Mouse (Mus musculus): ENCODE measurements around the gene 1700025F22Rik. TPM values are rescaled to one million over a fixed set of nuclear protein-coding genes. Genes with fewer than 3 reads are reported as not detected.
"Not testable (repeated sequence)": the region's sequence is repeated elsewhere in the genome, so short reads cannot be mapped to it uniquely, and the experiment has no call there.

1700025F22Rik gene
- total RNA-seq (2021): not detected
- long read RNA-seq, experiment 1: 0 reads
- long read RNA-seq, experiment 2: 0 reads

DNA sequence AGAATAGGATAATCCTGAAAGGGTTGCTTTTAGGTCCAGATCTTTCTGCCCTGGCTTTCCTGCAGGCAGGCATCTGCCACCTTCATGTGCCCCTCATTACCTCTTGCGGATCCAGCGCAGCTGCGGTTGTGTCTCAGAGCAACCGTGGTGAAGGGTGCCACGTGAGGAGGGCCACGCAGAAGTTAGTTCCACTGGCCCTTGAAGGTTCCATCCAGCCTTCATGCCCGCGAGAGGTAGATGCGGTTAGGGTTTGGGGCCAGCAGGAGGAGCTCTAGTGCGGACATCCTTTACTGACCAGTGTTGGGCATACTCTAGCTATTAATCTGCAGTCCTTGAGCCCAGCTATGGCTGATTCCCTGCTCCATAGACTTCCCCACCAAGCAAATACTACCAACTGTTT is at the start of gene 1700025F22Rik:
Gene 1700025F22Rik, minus strand, starts transcription at position 149 of the 400 bp plus-strand sequence.
- no peak for DNase-seq (ENCODE audit: low spot score in 2 of 2)

DNA sequence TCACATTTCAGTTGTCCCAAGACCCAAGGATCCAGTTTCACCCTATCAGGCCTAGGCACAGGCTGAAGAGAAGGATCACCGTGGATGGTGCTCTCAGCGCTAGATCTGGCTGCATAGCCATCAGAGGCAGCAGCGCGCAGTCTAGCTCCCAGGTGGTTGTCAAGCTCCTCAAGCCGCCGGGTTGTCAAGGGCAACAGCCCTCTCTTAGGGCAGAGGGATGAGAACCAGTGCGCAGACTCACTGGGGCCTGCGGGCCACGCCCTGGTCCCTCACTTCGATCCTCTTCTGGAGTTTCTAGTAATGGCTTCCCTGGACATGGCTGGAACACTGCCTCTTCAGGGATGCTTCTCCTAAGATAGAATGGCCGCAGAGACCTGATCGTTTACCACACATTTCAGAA is 31.4 kb upstream of the 1700025F22Rik start, which contains the start of gene Ms4a13:
Gene Ms4a13, minus strand, starts transcription at position 192 of the 400 bp plus-strand sequence.
- DNase-seq (ENCODE audit: low spot score in 2 of 2): no peak

- no peak for DNase-seq (ENCODE audit: low spot score in 2 of 2)
Measured at GRCm38 (mm10) chr19:11192552-11192951, 27.4 kb upstream of the 1700025F22Rik start.

DNA sequence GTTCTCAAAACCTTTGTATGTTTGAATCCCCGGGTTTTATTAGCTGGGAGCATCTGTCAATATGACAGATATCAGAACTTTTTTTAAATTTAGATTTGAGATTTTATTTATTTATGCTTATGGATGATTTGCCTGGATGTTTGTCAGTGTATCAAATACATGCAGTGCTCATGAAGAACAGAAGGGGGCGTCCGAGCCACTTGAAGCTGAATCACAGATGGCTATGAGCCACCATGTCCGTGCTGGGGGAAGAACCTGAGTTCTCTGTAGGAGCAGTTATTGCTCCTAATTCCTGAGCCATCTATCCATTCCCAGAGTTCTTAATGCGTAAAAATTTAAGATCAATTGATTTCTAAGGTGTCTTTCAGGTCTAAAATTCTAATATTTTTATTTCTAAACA is 19.0 kb upstream of the 1700025F22Rik start:
- peak in 1 of 2 experiments; percentile 6 for DNase-seq (ENCODE audit: low spot score in 2 of 2)

GRCm38 (mm10) chr19:11177464-11177863 is 12.3 kb upstream of the 1700025F22Rik start:
- no peak for DNase-seq (ENCODE audit: low spot score in 2 of 2)

DNA sequence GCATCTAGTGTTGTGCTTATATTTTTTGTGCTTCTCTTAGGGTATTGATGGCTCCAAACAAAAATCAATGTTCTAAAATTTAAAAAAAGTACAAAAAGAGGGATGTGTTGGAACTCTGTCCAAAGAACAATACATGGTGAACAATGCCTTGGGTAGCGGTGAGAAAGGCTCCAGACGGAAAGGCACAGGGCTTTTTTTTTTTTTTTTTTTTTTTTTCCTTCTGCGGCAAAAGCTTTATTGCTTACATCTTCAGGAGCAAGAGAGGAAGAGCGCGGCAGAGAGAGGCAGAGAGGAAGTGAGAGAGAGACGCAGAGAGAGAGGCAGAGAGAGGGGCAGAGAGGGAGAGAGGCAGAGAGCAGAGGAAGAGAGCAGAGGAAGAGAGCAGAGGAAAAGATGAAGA is 7.2 kb downstream of the 1700025F22Rik start:
- DNase-seq (ENCODE audit: low spot score in 2 of 2): not testable (repeated sequence)

DNA sequence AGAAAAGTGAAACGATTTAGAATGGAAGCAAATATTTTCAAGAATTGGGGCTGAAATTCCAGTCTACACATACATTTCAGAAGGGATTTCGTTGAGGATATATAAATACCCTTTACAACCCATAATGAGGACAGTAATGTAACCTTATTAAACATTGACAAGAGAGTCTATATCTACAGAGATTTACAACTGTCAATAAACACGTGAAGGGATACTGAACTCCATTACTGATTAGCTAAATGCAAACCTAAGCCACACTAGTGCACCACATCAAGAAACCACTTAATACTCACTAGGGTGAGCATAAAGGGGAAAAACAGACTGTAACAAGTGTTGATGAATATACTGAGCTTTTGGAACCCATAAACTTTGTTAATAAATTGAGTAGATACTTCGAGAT is 29.8 kb downstream of the 1700025F22Rik start:
- DNase-seq (ENCODE audit: low spot score in 2 of 2): no peak

DNA sequence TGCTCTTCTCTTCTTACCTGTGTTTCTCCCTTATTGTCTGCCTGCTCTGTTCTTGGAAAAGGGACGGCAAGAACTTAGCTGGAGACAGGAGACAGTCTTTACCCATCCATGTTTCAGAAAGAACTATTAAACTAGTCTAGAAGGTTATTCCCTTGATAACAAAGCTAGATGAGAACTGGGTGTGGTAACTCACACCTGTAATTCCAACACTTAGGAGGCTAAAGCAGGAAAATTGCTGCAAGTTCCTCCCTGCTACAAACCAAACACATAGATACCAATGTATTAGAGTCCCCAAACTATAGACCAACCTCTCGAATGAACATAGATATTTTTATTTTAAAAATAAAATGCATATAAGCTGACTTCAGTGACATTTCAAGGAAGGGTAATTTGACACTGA is 30.3 kb downstream of the 1700025F22Rik start:
- DNase-seq (ENCODE audit: low spot score in 2 of 2): no peak

DNA sequence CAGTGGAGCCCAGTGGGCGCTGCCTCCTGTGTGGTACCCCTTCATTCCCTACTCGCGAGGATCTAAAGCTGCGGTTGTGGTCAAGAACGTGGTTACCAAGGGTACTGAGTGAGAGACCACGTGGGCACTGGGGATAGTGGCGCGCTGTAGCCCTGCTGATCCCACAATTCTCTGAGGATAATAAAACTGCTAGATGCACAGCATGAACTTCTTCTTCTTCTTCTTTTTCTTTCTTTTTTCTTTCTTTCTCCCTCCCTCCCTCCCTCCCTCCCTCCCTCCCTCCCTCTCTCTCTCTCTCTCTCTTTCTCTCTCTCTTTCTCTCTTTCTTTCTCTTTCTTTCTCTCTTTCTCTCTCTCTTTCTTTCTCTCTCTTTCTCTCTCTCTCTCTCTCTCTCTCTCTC is 34.3 kb downstream of the 1700025F22Rik start, which contains the start of gene 1700017D01Rik:
Gene 1700017D01Rik, minus strand, starts transcription at position 101 of the 400 bp plus-strand sequence.
- not testable (repeated sequence) for DNase-seq (ENCODE audit: low spot score in 2 of 2)

DNA sequence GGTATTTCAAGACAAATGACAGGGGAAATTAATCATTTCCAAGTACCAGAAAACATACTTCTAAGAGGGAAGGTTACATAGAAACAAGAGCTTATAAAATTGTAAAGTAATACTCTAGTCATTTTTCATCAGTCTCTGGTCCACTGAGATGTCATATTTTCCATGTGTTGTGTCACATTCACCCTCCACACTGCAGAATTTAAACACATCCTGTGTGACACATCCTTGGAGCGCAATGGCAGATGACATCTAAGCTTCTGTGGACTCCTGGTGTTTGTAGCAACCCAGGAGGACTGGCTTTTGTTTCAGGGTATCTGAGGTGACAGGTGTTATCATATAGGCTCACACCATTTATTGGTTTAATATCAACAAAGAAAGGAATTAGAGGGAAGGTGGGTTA is 35.4 kb downstream of the 1700025F22Rik start:
- DNase-seq (ENCODE audit: low spot score in 2 of 2): no peak

GRCm38 (mm10) chr19:11121016-11121420 is 44.1 kb downstream of the 1700025F22Rik start:
- not testable (repeated sequence) for DNase-seq (ENCODE audit: low spot score in 2 of 2)

DNA sequence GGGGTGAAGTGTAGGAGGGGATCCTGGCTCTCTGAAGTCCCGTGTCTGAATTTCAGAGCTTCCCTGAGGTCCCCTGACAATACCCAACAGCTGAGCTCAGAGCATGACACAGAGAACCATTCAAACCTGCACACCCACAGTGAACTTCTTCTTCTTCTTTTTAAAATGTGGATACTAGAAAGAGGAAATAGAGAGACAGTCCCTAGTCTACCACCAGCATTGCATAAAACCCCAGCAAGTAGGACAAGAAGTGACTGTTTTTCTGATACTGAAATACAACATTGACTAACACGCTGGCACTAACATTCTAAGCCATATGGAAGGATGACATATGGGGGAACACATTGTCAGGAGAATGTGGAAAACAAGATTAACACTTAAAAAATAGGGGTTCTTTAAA is 45.8 kb downstream of the 1700025F22Rik start:
- peak in 1 of 2 experiments; percentile 41 for DNase-seq (ENCODE audit: low spot score in 2 of 2)

GRCm38 (mm10) chr19:11107746-11108145 is 57.4 kb downstream of the 1700025F22Rik start:
- no peak for DNase-seq (ENCODE audit: low spot score in 2 of 2)

DNA sequence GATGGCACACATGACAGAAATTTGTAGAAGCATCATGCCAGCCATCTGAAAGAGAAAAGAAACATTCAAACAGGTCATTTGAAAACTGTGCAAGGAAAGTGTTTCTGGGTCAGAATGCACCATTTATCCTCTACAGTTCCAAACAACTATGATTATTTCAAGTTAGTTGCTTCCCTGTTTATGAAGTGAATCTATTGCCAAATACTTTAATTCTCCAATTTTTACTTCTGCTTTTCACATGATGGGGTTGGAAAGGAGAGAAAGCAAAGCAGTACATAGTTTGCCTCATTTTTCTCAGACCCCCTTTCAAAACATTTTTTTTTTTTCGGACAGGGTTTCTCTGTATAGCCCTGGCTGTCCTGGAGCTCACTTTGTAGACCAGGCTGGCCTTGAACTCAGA is 63.2 kb downstream of the 1700025F22Rik start:
- no peak for DNase-seq (ENCODE audit: low spot score in 2 of 2)

- DNase-seq (ENCODE audit: low spot score in 2 of 2): no peak
Measured at GRCm38 (mm10) chr19:11098401-11098800, 66.7 kb downstream of the 1700025F22Rik start.

DNA sequence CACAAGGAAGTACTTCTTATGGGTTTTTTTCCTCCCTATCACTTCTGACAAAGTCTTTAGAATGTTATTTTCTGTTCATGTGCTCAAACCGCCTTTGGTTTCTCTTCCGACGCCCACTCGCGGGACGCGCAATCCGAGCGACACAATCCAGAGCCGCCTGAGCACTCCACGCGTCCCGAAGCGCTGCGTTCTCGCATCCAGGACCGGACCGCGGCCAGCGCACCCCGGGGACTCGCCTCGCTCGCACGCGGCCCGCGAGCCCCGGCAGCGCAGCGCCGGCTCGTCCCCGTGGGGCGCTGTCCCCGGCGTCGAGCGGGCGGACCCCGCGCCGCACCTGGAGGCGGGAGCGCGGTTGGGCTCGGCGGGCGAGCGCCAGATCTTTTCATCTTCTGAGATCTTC is 73.0 kb downstream of the 1700025F22Rik start:
- not testable (repeated sequence) for DNase-seq (ENCODE audit: low spot score in 2 of 2)

Other genes with a start within 250 kb of the 1700025F22Rik start
- gene Zp1, start 244.7 kb downstream of the 1700025F22Rik start, total RNA-seq (2021): not detected
- gene Ptgdr2, start 228.2 kb downstream of the 1700025F22Rik start, total RNA-seq (2021): under 1 TPM; 0.29 to 0.32 TPM
- gene Ccdc86, start 216.1 kb downstream of the 1700025F22Rik start, total RNA-seq (2021): 1 to 10 TPM; 8.9 to 9.5 TPM
- gene Ms4a10, start 190.7 kb downstream of the 1700025F22Rik start, total RNA-seq (2021): not detected
- gene Ms4a15, start 172.1 kb downstream of the 1700025F22Rik start, total RNA-seq (2021): not detected
- gene Ms4a18, start 147.3 kb downstream of the 1700025F22Rik start, total RNA-seq (2021): not detected
- gene Ms4a8a, start 84.2 kb downstream of the 1700025F22Rik start, total RNA-seq (2021): not detected
- not detected for gene 1700017D01Rik, start 34.4 kb downstream of the 1700025F22Rik start, total RNA-seq (2021)
- gene Ms4a13, start 31.4 kb upstream of the 1700025F22Rik start, total RNA-seq (2021): not detected
- gene Ms4a12, start 67.1 kb upstream of the 1700025F22Rik start, total RNA-seq (2021): not detected
- not detected for gene Ms4a1, start 100.9 kb upstream of the 1700025F22Rik start, total RNA-seq (2021)
- not detected for gene Ms4a5, start 118.6 kb upstream of the 1700025F22Rik start, total RNA-seq (2021)
- gene Ms4a14, start 149.1 kb upstream of the 1700025F22Rik start, total RNA-seq (2021): not detected
- under 1 TPM; 0.28 to 0.69 TPM for gene Ms4a7, start 170.8 kb upstream of the 1700025F22Rik start, total RNA-seq (2021)
- gene Ms4a4a, start 210.2 kb upstream of the 1700025F22Rik start, total RNA-seq (2021): 1 to 10 TPM in 1 of 2 experiments, under 1 TPM in 1; 0.64 to 1.6 TPM
- not detected for gene Ms4a4c, start 239.4 kb upstream of the 1700025F22Rik start, total RNA-seq (2021)